Mouse (Mus musculus) neutrophil, adult 5-6 weeks (primary cell): ENCODE measurements at regions not wholly inside any gene's neighbourhood (a gene's known extent, or its start where the extent isn't known, plus 50 kb on each side); places are given as distances from the start of the nearest gene placed in this dataset.

Source experiments
- ATAC-seq: fragments of 151-379, 151-347 bp; 2 replicates; pipeline ENCODE4 v1.8.0; 2017; ENCODE audit warnings: mild to moderate bottlenecking, moderate TSS enrichment; ENCODE audit not compliant: insufficient number of reproducible peaks, poor library complexity, low FRiP score, severe bottlenecking; ENCODE audit errors: extremely low read depth

DNA sequence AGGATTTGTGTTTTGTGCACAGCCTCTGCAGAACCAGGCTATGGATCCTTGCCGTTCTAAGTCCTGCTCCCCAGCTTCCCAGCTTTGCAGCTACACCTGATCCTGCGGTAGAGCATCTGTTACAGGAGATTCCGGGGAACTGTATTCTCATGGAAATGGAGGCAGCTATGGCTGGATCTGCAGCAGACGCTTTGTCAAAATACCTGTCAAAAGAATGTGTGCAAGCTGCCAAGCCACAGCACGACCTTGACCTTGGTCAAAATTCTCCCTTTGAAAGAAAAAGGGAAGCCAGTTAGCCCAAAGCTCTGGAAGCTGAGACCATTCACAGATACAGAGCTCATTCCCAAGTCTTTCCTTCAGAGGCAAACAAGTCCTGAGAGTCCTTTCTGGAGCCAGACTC is 255.3 kb downstream of the Med13l start:
- no peak for ATAC-seq

DNA sequence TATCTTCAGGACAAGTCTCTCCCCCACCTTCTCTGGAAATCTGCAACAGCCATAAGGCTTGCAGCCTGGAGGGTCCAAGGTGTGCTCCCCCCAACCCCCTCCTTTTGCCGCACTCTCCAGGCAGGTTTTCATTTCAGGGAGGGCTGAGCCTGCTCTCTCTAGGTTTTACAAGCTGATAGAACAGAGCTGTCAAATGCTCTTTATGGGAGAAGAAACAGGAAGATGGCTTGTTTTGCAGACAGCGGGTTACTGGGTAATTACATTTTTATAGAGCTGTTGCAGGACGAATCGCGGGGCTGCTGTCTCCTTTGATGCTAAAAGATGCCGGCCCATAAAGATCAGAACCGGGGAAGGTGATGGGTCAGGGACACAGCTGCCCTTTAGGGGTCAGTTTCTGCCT is 257.8 kb downstream of the Med13l start:
- no peak for ATAC-seq

DNA sequence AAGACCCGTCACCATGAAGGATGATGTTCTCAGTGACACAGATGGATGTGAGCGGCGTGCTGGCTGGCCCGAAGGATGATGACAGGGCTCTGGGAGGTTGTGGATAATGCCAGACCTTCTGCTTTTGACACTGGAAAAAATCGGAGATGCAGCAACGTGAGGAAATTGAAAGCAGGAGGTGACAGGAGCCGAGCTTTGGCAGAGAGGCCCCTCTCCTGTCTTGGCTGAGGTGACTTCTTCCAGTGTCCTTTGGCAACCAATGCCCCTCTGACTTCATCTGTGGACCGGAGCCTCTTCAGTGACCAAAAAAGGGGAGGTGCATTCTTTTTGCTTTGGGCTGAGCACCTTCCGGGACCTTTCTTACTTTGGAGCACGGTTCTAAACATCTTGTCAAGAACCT is 264.3 kb downstream of the Med13l start:
- no peak for ATAC-seq

DNA sequence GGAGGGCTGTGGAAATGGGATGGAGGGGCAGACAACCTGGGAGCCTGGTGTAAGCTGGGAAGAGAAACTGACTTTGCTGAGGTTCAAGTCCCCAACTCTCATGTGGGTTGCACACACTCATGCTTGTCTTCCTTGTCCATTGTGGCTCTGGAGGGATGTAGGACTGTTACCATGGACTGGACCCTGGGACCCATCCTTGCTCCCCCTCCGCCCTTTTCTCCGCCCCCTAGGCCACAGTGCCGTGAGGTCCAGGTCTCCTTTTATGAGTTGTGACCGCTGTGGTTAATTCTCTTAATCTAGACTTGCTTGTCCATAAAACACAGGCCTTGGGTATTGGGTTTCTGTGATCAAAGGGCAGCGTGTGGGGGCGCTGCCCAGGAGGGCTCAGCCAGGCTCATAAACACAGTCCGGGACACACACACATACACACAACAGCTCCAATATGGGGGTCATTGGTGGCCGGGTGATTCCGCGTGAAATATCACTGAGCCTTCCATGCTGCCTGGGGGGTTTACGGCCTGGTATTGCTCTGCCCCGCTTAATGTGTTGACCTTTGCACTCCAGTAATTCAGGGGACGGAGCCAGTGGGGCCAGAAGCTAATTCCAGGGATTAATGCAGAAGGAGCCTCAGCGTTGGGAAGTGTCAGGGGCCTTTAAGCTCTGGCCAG is 268.7 kb downstream of the Med13l start:
- ATAC-seq, result no peak

DNA sequence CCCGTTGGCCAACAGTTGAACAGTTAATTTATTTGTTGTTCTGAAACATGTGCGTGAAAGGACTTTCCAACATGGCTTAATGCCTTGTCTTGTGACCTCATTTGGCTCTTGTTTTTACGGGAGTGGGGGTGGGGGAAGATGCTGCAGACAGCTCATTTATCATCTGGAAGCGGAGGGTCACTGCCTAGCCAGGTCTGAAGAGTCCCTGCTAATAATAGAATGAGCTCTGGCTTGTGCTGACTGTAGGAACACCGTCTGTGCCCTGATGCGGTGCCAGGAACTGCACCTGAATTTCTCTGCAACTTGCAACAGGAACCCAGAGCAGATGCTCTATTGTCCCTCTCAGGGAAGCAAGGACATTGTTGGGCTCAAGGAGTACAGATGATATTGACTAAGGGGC is 272.2 kb downstream of the Med13l start:
- ATAC-seq, result no peak

DNA sequence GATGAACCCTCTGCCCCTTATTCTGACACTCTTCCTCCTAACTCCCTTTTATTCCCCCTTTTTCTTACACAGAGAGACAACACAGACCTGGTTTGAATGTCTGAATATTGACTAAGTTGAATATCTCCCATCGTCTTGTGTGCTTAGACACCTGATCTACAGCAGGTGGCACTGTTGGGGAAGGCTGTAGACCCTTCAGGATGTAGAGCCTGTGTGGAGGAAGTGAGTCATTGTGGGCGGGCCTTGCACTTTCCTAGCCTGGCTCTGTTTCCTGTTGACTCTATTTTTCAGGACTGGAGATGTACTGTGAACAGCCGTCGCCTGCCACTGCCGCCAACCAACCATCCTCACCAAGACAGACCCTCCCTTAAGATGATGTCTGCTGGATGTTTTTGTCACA is 273.6 kb downstream of the Med13l start:
- no peak for ATAC-seq

DNA sequence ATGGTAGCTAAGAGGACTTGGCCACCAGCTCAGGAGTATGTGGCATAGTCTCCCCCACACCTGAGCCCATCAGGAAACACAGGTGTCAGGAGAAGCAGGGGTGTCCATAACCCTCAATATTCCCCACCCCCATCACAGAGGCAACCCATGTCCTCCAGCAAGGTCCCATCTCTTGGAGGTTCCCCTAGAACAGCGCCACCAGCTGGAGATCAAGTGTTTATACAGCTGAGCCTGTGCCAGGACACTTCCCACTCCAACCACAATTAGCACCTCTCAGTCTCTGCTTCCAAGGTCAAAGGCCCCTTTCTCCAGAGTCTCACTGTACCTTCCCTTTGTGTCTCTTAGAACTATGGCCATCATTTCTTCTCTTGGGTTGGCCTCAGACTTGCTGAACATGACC is 276.5 kb downstream of the Med13l start:
- ATAC-seq, result no peak

DNA sequence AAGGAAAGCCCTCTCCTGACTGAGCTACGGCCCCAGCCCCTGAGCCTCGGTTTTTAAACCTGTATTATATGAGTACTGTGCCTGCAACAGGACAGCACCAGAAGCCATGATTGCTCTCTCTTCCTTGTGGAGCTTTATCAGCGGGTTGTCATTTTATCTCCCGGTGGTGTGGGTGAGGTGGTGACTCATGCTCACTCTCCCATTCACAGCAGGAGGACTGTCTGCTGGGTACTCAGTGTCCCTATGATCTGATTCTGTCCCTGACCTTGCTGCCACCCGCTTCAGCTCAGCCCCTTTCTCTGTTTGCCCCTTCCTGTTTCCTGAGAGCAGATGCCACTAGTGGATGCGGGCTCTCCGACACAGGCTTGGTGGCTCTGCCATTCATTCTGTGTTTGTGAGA is 277.9 kb downstream of the Med13l start:
- ATAC-seq, result no peak

DNA sequence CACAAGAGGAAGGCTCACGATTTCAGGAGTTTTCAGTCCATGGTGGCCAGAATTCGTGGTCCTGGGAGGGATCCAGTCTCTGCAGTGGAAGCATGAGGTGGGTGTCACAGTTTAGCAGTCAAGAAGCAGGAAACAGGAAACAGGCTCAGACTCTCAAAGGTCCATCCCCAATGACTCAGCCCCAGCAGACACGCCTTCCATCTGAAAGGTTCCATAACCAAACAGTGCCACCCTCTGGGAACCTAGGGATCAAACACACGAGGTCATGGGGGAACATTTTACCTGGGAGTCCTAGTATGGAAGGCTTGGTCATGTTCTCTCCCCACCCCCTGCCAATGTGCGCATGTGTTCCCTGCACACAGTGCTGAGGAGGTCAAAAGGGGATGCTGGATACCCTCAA is 279.4 kb downstream of the Med13l start:
- ATAC-seq, result no peak

DNA sequence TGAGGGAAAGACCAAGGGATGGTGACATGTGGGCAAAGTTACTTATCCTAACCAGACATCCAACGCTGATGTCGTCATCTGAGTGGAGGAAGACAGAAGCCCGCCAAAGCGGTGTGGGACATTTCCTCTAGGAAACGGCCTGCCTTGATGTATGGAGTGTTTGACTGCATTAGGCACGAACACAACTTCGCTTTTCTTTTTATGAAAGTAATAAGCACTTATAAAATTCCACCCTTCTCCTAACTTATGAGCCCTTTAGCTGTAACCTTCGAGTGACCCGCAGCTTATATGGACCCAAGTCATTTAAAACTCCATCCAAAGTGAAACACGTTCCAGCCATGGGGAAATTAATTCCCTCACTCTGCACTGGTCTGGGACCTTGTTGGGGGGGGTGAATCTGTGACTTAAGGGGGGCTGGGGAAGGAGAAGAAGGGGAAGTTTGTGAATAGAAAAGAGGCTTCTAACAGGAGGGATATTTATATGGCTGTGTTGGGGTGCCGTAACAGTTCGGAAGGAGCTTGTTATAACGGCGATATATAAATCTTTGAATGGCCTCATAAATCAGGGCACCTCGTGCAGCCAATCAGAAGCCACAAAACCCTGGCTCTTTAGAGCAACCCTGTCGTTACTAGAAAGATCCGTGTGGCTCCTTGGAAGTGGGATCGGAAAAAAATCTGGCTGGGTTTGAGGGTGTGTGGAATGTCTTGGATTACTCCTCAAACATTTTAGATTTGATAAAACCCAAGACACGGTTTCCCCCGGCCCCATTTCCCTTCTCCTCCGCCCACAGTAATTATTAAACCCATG is 280.9 kb downstream of the Med13l start:
- no peak for ATAC-seq

DNA sequence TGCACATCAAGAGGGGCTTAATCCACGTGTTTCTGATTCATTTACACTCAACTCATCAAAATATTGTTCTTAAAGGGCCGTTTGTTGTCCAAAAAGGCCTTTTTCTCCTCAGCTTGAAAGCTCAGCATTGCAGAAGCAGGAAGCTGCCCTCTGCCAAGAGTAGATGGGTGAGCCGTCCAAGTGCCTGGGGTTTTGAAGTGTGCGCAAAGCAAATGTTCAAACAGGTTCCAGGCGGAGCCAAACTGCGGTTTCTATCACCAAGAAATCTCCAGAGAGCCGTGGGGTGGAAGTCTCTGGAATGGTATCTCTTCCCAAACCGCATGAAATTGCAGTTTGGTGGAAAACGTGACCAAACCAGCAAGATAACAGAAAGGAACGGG is 281.5 kb downstream of the Med13l start:
- no peak for ATAC-seq

DNA sequence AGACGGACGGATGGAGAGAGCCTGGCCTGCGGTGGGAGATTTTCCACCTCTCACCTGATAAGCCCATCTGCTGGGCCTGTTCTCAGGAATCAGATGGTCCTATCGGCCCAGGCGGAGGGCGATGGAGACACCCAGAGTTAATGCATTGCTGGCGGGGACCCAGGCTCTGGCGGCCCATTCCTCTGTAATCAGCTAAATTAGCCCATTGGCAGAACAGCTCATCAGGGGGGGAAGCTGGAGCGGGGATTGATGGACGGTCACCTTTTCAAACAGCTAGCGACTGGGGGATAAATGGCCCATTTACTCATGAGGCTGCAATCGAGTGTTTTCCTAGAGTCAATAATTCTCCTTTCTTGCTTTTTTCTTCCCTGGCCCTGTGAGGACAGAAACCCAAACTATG is 296.5 kb downstream of the Med13l start:
- ATAC-seq, result no peak

DNA sequence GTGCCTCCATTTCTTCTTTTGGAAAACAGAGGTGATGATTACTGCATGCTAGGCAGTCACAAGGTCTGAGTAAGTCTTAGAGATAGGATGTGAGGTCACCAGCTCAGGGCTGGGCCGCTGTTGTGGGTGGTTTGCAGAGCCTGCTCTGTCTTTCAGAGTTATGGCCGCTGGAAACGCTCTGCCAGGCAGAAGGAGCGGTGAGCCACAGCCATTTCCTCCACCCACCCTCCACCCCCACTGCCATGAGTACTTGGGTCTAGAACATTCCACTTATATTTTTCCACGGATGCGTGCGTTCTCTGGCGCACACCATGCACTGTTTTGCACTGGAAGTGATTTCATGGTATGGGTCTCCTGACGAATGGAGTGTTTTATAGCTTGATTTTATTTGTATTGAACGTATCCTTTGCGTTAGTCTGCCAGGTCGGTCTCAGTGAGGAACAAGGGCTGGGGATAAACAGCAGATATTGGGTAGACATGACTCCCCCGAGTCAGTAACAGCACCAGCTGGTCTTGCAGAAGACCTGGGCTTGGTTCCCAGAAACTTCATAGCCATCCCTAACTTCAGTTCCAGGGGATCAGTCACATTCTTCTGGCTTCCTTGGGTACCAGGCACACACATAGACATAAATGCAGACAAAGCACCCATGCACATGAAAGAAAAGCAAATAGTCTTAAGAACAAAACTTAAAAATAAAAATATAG is 300.8 kb downstream of the Med13l start:
- no peak for ATAC-seq

DNA sequence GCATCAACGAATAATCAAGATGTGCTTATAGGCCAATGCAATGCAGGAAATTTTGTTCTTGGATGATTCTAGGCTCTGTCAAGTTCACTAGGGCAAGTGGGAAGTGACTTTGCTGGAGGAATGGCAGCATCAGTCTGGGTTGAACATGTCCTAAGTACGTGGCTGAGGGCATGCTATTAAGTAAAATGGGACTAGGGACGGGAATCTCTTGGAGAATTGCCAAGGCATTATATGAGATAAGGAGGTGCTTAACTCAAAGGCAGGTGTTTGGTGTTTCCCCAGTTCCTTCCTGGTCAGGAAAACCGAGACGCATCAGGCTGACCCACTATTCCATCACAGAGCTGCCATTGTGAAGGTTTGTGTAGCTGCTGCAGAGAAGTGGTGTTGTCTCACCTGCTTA is 307.0 kb downstream of the Med13l start:
- ATAC-seq, result no peak

DNA sequence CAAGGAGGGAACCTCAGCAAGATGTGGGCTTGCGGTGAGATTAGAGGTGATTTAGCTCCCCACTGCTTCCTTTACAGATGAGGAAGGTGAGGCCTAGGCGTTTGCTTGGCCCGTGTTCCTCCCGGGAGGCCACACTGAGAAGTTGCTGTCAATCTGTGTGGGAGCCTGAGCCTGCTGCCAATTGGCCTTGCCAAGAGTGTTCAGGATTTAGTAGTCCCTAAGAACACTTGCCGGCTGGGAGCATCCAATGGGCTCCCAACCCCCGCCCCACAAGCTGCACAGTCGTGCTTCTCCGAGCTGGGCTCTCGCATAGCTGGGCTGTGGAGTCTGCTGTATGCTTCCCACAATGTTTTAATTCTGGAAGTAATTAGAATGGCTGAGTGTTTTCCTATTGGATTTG is 308.9 kb downstream of the Med13l start:
- no peak for ATAC-seq

DNA sequence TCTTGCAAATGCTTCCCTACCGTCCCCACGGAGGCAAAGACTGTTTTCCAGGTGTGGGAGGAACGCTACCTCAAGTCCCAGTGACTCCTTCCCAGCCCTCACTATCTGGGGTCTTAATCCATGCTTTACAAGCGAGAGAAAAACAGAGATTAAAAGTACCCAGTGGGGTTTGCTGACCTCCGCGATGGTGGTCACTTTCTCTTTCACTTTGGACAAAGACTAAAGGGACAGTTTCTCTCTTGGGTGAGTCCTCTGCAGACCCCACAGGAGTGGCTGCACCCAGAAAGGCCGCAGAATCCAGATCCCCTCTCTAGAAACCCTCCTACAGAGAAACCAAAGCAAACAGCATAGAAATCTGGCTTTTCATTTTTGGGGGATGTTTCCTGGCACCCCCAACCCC is 313.4 kb downstream of the Med13l start:
- no peak for ATAC-seq

DNA sequence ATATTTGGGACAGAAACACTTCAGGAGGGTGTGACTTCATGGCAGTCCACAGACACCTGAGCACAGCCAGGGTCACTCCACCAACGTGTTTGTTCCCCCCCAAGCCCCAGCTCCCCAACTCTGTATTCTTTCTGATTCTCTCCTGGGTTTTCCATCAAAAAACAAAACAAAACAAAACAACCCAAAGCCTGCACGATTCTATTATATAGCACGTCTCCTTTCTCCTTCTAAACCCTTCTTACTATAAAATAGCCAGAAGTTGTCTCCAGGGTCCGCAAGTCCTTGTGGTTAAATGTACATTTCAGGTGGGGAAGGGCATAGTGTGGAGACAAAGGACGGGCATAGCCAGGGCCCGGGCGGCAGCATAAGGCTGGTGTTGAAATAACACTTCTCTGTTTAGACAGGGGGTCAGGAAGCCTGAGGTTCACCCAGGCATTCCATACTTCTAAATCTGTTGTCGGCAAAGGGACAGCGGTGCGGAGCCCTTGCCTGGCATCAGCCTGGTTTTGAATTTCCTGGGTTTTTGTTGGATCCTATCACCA is 314.7 kb downstream of the Med13l start:
- ATAC-seq, result no peak

DNA sequence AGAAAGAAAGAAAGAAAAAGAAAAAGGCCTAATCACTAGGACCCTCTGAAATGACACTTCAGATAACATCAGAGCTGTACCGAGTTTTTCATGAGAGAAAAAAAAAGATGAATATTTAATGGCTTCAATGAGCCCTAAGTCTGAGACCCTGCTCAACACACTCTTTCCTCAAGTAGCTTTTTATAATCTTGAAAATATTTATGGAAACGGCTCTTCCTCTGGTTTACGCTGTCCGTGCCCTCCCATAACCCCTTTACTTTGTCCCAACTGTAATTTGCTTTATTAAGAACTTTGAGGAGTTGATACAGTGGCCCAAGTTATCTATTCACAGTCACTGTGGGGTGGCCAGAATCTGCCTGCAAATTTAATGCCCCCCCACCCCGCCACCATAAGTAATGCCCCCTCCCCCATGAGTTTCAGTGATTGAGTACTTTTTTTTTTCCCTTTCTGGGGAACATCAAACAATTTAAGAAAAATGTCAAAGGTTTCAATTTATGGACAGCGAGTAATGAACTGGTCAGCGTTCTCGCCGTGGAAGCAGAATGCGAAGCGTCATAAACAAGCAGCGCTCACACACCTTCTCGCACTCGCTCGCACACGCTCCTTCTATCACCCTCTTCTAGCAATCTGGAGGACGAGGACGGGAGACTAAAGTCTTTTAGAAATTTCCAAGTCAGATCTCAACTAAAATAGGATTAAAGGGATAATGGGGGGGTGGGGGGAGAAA is 316.3 kb downstream of the Med13l start:
- no peak for ATAC-seq

DNA sequence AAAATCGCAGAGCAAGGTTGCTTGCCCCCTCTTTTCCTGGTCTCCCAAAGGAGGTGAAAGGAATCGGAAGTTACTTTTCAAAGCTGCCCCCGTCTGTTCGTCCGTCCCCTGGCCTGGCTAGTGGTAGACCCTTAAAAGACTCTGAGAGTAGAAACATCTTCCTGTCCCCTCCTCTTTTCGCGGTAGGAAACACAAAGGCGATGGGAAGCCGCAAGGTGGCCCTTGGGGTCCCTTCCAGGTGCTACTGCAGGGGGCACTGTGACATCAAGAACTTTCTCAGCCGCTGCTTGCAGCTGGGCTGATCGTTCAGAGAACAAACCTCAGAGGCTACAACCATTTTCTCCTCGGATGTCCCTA is 316.8 kb downstream of the Med13l start:
- no peak for ATAC-seq
